Mouse (Mus musculus) stomach, postnatal 0 days (tissue): ENCODE data around the gene Sgip1.

ENCODE experiments used
- CTCF ChIP-seq: IDR thresholded peaks from 2 replicates; pipeline ENCODE4 v1.5.1; 2016; ENCODE audit warnings: antibody characterized with exemption, low read depth, mild to moderate bottlenecking, moderate library complexity
- EP300 ChIP-seq: optimal IDR thresholded peaks from 2 replicates; pipeline ENCODE3; 2016; ENCODE audit warnings: antibody characterized with exemption

GRCm38 (mm10) chr4:103004681-103005080, 263.6 kb downstream of the Sgip1 start:
- TF ChIP-seq CTCF (no peak), EP300 (no peak)
